Comparison of ENCODE assay signal across 11 mouse cellular contexts in genomic region chr14:78287906-78288800, GRCm38 (mm10). TPM values are rescaled to one million over a fixed set of nuclear protein-coding genes. Genes with fewer than 3 reads are reported as not detected.
DNase-seq lines count a peak whose midpoint lies in the region; ATAC-seq and TF ChIP-seq lines count a peak whose summit lies in the region.
"Had no signal": no experiment of that assay in that cellular context is flagged by ENCODE, and none has a peak within 500 bp of the region (broad histone marks: within the 10 kb centered on the region; RNA-seq: fewer than 3 reads in every experiment).

No protein-coding gene starts in this region.

- H3K4me1 ChIP-seq in hindbrain, embryonic 11.5 days (replicated peaks; ENCODE audit: control insufficient read depth, insufficient read depth, low read length), result no peaks in the 10 kb centered on the region; the same call in 1 of the 2 replicates
- peaks cover 29% of the 10 kb centered on the region for H3K4me1 ChIP-seq in hindbrain, embryonic 13.5 days (replicated peaks)
- peaks cover 4% of the 10 kb centered on the region; the same call in 1 of the 2 replicates for H3K4me1 ChIP-seq in hindbrain, postnatal 0 days (ENCODE audit: insufficient read depth, low read length)
- H3K4me1 ChIP-seq: limb, embryonic 13.5 days; stomach, embryonic 15.5 days had no signal

- peak; percentile 83 for DNase-seq in hindbrain, embryonic 11.5 days (ENCODE audit: low spot score)
- DNase-seq in 416B (ENCODE audit: low read depth) (peak; percentile 45), MN1 (ENCODE audit: low spot score) (peak; percentile 62)
- peak; percentile 76 to 79 for DNase-seq in cerebellum, postnatal 14 days
- DNase-seq in hindbrain, postnatal 0 days (ENCODE audit: low spot score), result peak; percentile 87
- DNase-seq in lung, postnatal 25 days (ENCODE audit: low spot score), result peak; percentile 37
- peak; percentile 23 to 43 for DNase-seq in thymus, postnatal 36 days

- H3K36me3 ChIP-seq in hindbrain, embryonic 11.5 days (ENCODE audit: control insufficient read depth, insufficient read depth, low read length), result no peaks in the 10 kb centered on the region
- no peaks in the 10 kb centered on the region for H3K36me3 ChIP-seq in hindbrain, embryonic 13.5 days
- no peaks in the 10 kb centered on the region for H3K36me3 ChIP-seq in hindbrain, postnatal 0 days (ENCODE audit: insufficient read depth, low read length)
- H3K36me3 ChIP-seq: embryonic facial prominence, embryonic 13.5 days; limb, embryonic 13.5 days; stomach, embryonic 15.5 days had no signal

- WGBS in hindbrain, embryonic 11.5 days, result 31% methylated on average over 7 of the region's 7 CpGs
- 30% methylated on average over 7 of the region's 7 CpGs for WGBS in hindbrain, embryonic 13.5 days
- 30% methylated on average over 7 of the region's 7 CpGs for WGBS in hindbrain, postnatal 0 days

- no peak overlapping the region for H3K4me3 ChIP-seq in hindbrain, embryonic 11.5 days (ENCODE audit: low read depth, low read length)
- no peak overlapping the region for H3K4me3 ChIP-seq in hindbrain, embryonic 13.5 days
- H3K4me3 ChIP-seq in hindbrain, postnatal 0 days (ENCODE audit: low read length), result no peak overlapping the region
- H3K4me3 ChIP-seq: embryonic facial prominence, embryonic 13.5 days; limb, embryonic 13.5 days; stomach, embryonic 15.5 days had no signal

- no peak overlapping the region for H3K4me2 ChIP-seq in hindbrain, embryonic 11.5 days (replicated peaks; ENCODE audit: low read depth, low read length)
- no peak overlapping the region for H3K4me2 ChIP-seq in hindbrain, embryonic 13.5 days
- H3K4me2 ChIP-seq in hindbrain, postnatal 0 days (ENCODE audit: low read depth, low read length), result no peak overlapping the region
- H3K4me2 ChIP-seq: embryonic facial prominence, embryonic 13.5 days; limb, embryonic 13.5 days; stomach, embryonic 15.5 days had no signal

- H3K27ac ChIP-seq in hindbrain, embryonic 11.5 days (ENCODE audit: low read depth, low read length), result no peak overlapping the region
- H3K27ac ChIP-seq in hindbrain, embryonic 13.5 days, result no peak overlapping the region
- no peak overlapping the region for H3K27ac ChIP-seq in hindbrain, postnatal 0 days
- H3K27ac ChIP-seq: embryonic facial prominence, embryonic 13.5 days; limb, embryonic 13.5 days; stomach, embryonic 15.5 days had no signal

- no peaks in the 10 kb centered on the region for H3K9me3 ChIP-seq in hindbrain, embryonic 11.5 days (ENCODE audit: control insufficient read depth, low read length)
- no peaks in the 10 kb centered on the region for H3K9me3 ChIP-seq in hindbrain, embryonic 13.5 days
- no peaks in the 10 kb centered on the region for H3K9me3 ChIP-seq in hindbrain, postnatal 0 days (ENCODE audit: low read length)
- H3K9me3 ChIP-seq: embryonic facial prominence, embryonic 13.5 days; limb, embryonic 13.5 days; stomach, embryonic 15.5 days had no signal

- ATAC-seq in hindbrain, embryonic 11.5 days (ENCODE audit: low FRiP score), result no peak
- ATAC-seq in hindbrain, embryonic 13.5 days (ENCODE audit: low FRiP score), result no peak
- ATAC-seq in hindbrain, postnatal 0 days, result no peak

- TF ChIP-seq CTCF in hindbrain, postnatal 0 days (IDR thresholded peaks at IDR 0.05; ENCODE audit: low read depth), result peak; percentile 84

- H3K27me3 ChIP-seq in hindbrain, embryonic 11.5 days (ENCODE audit: control insufficient read depth, insufficient read depth, low read length), result 0 out of 2 replicates have a peak, but pooled peaks cover 3% of the 10 kb centered on the region
- peaks cover 13% of the 10 kb centered on the region for H3K27me3 ChIP-seq in hindbrain, embryonic 13.5 days
- no peaks in the 10 kb centered on the region for H3K27me3 ChIP-seq in hindbrain, postnatal 0 days (ENCODE audit: insufficient read depth, low read length)

- H3K9ac ChIP-seq in hindbrain, embryonic 11.5 days (ENCODE audit: low read depth, low read length), result no peak overlapping the region
- H3K9ac ChIP-seq in hindbrain, embryonic 13.5 days, result no peak overlapping the region
- H3K9ac ChIP-seq in hindbrain, postnatal 0 days (replicated peaks; ENCODE audit: low read length), result no peak overlapping the region
- H3K9ac ChIP-seq: embryonic facial prominence, embryonic 13.5 days; stomach, embryonic 15.5 days had no signal

RNA-seq across cellular contexts. Expression of gene Tnfsf11, which starts 19.7 kb away (rescaled TPM):
- polyA plus RNA-seq in hindbrain, embryonic 11.5 days (2014; fragmentation: Nextera tagmentation; extraction: Ambion mirVana), result 0.08 TPM in 1 of 2 replicates, not detected in the other
- polyA plus RNA-seq in hindbrain, embryonic 13.5 days (2015; fragmentation: Nextera tagmentation; extraction: Ambion mirVana), result not detected in 2 replicates
- not detected in 2 replicates for total RNA-seq in hindbrain, postnatal 0 days (2014; rRNA removed)
- polyA plus RNA-seq in hindbrain, postnatal 0 days (2015; fragmentation: Nextera tagmentation; extraction: Ambion mirVana), result not detected in 2 replicates

Comparison
In these comparisons a context has a peak if more than half of its experiments do, and no peak if none do; other contexts are left out.
1. DNase-seq: peak in every context shown above with its lines; median percentile 87 in hindbrain, postnatal 0 days; 83 in hindbrain, embryonic 11.5 days; 78 in cerebellum, postnatal 14 days; 62 in MN1; 45 in 416B; 37 in lung, postnatal 25 days; 33 in thymus, postnatal 36 days.